Mouse (Mus musculus) natural killer cell, adult 2 months (primary cell): Measurements from ENCODE around the gene Gm4836.
"Not testable (repeated sequence)": the region's sequence is repeated elsewhere in the genome, so short reads cannot be mapped to it uniquely, and the experiment has no call there.

Experiments
- DNase-seq, 2 experiments: peaks; one replicate each; pipeline ENCODE4 v3.0.0; 2022; ENCODE audit warnings: low spot score in 2 of 2

Gm4836 gene

GRCm38 (mm10) chrX:28293532-28293931, at the start of gene Gm4836:
Gm4836 (minus strand) TSS chrX:28293632.
- DNase-seq = not testable (repeated sequence)
